Mouse (Mus musculus): Measurements from ENCODE around the gene Olfr101.

The Olfr101 gene

DNA sequence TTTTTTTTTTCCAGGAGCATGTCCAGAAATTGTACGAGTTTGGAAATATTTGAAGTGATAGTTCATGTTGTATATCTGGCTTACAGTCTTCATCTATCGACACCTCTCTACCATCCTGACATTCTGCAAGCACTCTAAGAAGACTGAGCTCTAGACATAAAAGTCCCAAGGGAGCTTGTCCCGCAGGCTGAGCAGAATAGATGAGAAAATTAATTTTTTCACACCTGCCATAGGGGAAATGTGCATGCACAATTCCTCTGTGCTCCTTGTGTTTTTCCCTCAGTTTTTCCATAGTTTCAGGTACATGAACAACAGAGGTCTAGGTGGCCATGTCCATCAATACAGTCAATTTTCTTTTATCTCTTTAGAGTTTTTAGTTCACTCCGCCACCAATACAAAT is at the start of gene Olfr101:
Gene Olfr101, minus strand, starts transcription at position 101 of the 400 bp plus-strand sequence.
- DNase-seq (ENCODE audit: low spot score): no peak

DNA sequence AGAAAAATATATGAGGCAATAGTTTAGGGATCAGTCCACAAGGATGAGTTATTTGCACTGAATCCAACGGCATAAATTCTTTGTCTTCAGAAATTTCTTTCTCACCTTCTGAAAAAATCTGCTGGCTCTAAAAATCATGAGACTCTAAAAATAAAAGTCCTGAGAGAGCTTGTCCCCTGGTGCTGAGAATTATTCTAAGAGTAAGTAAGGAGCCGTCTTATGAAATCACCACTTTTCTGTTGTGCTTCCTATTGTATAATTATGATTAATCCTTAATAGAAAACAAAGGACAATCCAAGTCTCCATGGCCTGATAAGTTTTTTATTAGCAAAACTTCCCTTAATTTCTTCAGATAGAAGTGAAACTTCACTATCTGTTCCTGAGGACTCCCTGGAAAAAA is 35.5 kb upstream of the Olfr101 start, which contains the start of gene Olfr103:
Gene Olfr103, minus strand, starts transcription at position 101 of the 400 bp plus-strand sequence.
- no peak for DNase-seq (ENCODE audit: low spot score)

DNA sequence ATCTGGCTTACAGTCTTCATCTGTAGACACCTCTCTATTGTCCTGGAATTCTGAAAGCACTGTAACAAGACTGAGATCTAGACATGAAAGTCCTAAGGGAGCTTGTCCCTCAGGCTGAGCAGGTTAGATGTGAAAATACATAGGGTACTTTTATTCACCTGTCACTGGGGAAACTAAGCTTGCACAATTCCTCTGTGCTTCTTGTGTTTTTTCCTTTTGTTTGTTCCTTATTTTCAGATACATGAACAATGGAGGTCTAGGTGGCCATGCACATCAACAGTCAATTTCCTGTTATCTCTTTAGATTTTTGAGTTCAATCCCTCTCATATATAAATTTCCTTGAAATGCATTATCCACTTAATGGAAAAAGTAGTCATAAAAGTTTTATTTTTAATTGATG is 12.8 kb upstream of the Olfr101 start, which contains the start of gene Olfr102:
Gene Olfr102, minus strand, starts transcription at position 101 of the 400 bp plus-strand sequence.
- no peak for DNase-seq (ENCODE audit: low spot score)

DNA sequence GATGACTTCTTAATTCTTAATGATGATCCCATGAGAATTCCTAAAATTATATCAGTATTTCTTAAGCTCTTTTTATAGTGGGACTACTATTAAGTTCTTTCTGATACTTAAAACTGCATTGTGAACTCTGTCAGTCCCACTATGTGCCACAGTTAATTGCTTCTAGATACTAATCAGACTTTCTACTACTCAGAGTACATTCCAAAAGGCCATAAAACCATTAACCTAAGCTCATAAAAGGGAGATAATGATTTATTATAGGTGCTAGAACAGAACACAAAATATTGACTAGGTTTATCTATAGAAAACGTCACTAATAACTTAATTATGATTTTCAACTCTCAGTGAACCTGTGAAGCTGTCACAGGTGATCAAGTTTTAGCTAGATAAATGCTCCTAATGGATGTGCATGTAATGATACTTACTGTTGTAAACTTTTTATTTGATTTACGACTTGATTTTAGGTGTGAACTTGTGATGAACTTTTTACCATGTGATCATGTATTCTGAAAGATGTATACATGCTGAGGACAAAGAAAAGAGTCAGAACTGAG is 6.1 kb upstream of the Olfr101 start:
- DNase-seq (ENCODE audit: low spot score): no peak

DNA sequence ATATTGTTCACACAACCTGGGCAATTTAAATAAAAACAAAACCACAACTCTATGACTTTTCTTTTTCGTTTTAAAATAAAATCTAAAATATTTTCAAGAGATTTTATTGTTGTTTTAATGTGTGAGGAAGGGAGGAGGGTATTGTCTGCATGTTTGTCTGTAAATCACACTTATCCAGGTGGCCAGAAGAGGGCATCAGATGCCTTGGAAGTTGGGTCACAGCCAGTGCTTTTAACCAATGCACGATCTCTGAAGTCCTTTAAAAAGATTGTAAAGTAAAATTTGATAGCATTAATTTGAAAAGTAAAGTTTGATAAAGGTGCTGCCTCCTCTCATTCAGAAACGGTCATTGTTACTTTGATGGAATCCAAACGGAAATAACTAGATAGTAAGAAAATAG is 4.4 kb upstream of the Olfr101 start:
- DNase-seq (ENCODE audit: low spot score): no peak

DNA sequence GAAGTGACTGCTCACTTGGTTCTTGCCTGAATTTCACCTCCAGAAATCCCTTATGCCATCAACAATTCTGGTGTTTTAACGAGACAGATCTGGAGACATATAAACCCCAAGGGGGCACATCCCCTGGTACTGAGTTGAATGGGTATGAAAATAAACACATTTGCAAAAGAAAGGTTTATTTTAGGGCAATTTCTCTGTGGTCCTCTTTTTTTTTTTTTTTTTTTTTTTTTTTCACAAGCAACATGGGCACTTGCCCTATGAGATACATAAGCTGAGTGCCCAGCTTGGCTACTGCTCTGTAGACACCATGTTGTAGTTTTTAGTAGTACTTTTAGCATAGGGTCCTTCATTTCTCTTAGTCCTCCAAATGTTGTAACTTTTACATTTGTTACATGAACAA is 20.8 kb downstream of the Olfr101 start, which contains the start of gene Olfr99:
Gene Olfr99, minus strand, starts transcription at position 101 of the 400 bp plus-strand sequence.
- DNase-seq (ENCODE audit: low spot score): no peak

DNA sequence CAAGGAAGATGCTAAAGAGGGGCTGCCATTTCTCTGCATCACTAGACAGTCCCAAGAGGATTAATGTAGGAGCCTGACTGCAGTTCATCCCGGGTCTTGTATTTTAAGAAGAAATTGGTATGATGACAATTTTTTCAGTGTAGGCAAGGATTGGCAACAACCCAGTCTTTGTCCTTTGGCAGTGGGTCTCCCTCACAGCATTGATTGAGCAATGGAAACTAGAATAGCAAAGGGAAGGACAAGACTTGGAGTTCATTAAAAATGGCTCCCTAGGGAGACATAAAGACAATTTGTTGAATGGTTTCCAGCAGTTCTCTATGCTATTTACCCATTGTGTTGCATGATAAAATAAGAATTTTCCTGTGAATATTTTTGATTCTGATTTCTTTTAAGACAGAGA is 23.8 kb downstream of the Olfr101 start:
- no peak for DNase-seq (ENCODE audit: low spot score)

DNA sequence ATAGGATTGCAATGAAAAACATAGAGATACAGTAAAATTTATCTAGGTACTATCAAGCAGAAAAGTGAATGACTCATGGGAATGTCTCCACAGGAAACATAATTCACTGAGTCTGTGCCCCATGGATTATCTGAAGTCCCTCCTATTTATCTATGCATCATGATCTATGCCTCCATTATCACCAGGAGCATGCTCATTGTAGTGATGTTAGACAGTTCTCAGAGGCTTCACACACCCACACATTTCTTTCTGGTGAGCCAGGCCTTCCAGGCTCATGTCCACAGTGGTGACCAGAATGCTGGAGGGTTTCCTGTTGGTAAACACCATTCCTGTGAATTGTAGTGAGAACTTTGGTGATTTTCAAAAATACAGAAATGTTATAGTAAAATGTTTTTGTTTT is 27.5 kb downstream of the Olfr101 start:
- DNase-seq (ENCODE audit: low spot score): no peak

DNA sequence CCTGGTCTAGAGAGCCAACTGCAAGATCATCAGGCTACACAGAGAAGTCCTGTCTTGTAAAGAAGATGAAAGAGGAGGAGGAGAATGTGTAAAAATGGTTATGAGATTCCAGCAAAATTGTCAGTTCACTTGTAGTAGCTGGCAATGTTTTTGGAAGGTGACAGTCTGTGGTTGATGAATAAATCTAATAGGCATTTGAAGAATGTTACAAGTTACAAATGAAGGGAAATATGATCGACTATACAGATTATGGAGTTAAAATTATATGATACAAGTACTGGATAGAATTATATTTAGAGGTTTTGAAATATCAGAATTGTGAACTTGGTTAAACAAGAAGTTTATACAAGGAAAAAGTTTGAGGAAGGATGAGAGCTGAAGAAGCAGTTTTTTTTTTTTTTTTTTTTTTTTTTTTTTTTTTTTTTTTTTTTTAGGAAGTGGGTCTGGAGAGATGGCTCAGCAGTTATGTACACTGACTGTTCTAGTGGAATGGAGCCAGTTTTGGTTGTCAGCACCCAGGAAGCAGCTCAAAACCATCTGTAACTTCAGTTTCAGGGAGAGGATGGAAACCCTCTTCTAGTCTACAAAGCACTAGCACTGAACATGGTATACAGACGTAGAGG is 28.4 kb downstream of the Olfr101 start:
- DNase-seq (ENCODE audit: low spot score): no peak

DNA sequence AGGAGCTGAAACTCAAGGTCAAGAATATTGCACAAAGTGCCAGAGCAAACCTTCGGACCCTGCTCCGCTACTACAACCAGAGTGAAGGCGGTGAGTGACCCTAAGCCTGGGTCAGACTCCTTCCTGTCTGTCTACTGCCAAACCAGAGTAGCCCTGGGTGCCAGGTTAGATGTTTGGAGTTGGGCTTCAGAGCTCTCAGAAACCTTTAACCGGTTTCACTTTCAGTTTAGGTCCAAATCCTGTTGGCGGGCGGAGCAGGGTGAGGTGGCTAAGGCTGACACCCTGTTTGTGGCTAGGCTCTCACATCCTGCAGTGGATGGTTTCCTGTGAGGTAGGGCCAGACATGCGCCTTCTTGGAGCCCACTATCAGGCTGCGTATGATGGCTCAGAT is 33.4 kb downstream of the Olfr101 start:
- no peak for DNase-seq (ENCODE audit: low spot score)

DNA sequence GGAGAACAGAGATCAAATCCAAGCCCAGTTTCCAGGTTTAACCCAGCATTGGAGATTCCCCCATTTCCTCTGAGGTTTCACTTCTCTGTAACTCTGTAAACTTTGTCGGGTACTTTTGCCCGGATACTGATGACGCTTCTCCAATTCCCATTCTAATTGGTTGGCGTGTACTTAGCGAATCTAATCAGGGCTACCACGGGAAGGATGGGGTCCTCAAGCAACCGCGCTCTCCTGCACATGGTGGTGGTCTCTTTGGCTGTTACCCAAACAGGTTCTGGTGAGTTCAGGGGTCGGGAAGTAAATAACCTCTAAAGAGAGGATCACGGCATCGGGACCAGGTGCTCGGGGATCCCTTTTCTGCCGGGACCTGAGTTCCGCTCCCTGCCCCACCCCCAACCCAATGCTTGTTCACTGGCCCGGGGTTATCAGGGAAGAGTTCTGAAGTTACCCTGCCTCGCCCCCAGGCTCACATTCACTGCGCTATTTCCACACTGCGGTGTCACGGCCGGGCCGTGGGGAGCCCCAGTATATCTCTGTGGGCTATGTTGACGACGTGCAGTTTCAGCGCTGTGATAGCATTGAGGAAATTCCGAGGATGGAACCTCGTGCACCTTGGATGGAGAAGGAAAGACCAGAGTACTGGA is 33.9 kb downstream of the Olfr101 start, which contains the start of gene H2-M3:
Gene H2-M3, plus strand, starts transcription at position 163 of the 644 bp plus-strand sequence.
- peak; percentile 50 for DNase-seq (ENCODE audit: low spot score)

DNA sequence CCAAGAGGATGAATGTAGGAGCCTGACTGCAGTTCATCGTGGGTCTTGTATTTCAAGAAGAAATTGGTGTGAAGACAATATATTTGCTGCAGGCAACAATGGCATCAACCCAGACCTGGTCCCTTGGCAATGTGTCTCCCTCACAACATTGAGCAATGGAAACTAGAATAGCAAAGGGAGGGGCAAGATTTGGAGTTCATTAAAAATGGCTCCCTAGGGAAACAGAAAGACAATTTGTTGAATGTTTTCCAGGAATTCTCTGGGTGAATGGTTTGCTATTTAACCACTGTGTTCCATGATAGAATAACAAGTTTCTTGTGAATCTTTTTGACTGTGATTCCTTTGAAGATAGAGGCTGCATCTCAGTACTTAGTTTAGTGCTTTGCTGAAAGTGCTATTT is 40.5 kb downstream of the Olfr101 start, which contains the start of gene Olfr98:
Gene Olfr98, minus strand, starts transcription at position 124 of the 400 bp plus-strand sequence.
- DNase-seq (ENCODE audit: low spot score): no peak

DNA sequence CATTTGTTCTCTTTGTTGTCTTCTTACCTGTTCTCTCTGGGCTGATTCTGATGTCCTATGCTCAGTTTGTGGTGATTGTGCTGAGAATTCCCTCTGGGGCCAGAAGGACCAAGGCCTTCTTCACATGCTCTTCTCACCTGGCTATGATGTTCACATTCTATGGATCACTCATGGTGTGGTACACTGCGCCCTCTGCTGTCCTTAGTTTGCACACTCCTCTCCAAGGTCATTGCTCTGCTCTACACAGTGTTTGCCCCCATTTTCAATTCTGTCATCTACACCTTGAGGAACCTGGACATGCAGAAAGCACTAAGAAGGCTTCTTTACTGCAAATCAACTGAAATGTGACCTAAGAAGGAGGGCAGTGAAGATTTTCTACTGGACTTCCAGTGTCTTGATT is 53.6 kb downstream of the Olfr101 start:
- DNase-seq (ENCODE audit: low spot score): no peak

DNA sequence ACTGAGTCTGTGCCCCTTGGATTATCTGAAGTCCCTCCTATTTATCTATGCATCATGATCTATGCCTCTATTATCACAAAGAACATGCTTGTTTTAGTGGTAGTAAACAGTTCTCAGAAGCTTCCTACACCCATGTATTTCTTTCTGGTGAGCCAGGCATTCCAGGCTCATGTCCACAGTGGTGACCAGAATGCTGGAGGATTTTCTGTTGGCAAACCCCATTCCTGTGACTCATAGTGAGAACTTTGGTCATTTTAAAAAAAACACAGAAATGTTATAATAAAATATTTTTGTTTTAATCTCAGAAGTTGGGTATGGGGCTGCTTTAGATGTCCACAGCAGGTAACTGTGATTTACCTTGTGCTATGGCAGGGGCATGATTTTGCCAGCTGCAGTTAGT is 54.7 kb downstream of the Olfr101 start:
- DNase-seq (ENCODE audit: low spot score): no peak

All from urinary bladder, postnatal 10 days (tissue).